Mouse (Mus musculus) adrenal gland, adult 18-20 months (tissue): Measurements from ENCODE around the gene Tbx21. TPM values are rescaled to one million over a fixed set of nuclear protein-coding genes. Genes with fewer than 3 reads are reported as not detected.

Experiments
- microRNA-seq, 2 experiments: library from miRNA; unstranded; fragments of <30 nt; microRNA quantifications; one replicate each; pipeline ENCODE4 v1.2.0; 2021; ENCODE audit warnings: borderline number of aligned reads in 2 of 2
- total RNA-seq, 2 experiments: library from RNA; stranded (reverse); gene quantifications; 1 replicate in 1 of 2; 2 replicates in 1 of 2; pipeline ENCODE4 v1.2.3; 2021

The Tbx21 gene
- total RNA-seq, 2 experiments from 2014 or later: 0.27 to 0.54 TPM

Small RNA genes within 50 kb of the gene (microRNA-seq; reads per million reads assigned to microRNA genes)
- gene Mir7235 (0 reads per million in 2 experiments), gene Mir8103 (1.8 to 1.9 reads per million in 2 experiments)

Other genes starting within 250 kb of the Tbx21 start
- 10 to 100 TPM; 44.6 to 45.4 TPM for gene Cdk5rap3, start 198.8 kb downstream of the Tbx21 start, total RNA-seq
- under 1 TPM; 0.23 to 0.90 TPM for gene Prr15l, start 187.2 kb downstream of the Tbx21 start, total RNA-seq
- 10 to 100 TPM; 28.4 to 36.6 TPM for gene Pnpo, start 171.3 kb downstream of the Tbx21 start, total RNA-seq
- gene Sp2, start 132.4 kb downstream of the Tbx21 start, total RNA-seq: 10 to 100 TPM; 13.4 to 15.1 TPM
- gene Sp6, start 101.9 kb downstream of the Tbx21 start, total RNA-seq: under 1 TPM; 0.06 to 0.13 TPM
- 10 to 100 TPM; 14.6 to 16.8 TPM for gene Scrn2, start 85.4 kb downstream of the Tbx21 start, total RNA-seq
- gene Lrrc46, start 73.9 kb downstream of the Tbx21 start, total RNA-seq: under 1 TPM; 0.60 to 0.74 TPM
- 100 to 1,000 TPM; 128 to 134 TPM for gene Mrpl10, start 73.8 kb downstream of the Tbx21 start, total RNA-seq
- 1 to 10 TPM; 5.2 to 6.6 TPM for gene Osbpl7, start 64.7 kb downstream of the Tbx21 start, total RNA-seq
- gene Tbkbp1, start 36.2 kb upstream of the Tbx21 start, total RNA-seq: 10 to 100 TPM; 11.7 to 16.2 TPM
- 100 to 1,000 TPM; 104 to 120 TPM for gene Kpnb1, start 72.5 kb upstream of the Tbx21 start, total RNA-seq
- 10 to 100 TPM; 72.7 to 88.5 TPM for gene Npepps, start 165.3 kb upstream of the Tbx21 start, total RNA-seq
- 10 to 100 TPM; 29.7 to 40.0 TPM for gene Mrpl45, start 200.4 kb upstream of the Tbx21 start, total RNA-seq
- 1 to 10 TPM; 1.3 to 2.0 TPM for gene Gpr179, start 236.7 kb upstream of the Tbx21 start, total RNA-seq
- 10 to 100 TPM; 21.1 to 22.2 TPM for gene Socs7, start 247.2 kb upstream of the Tbx21 start, total RNA-seq